Mouse (Mus musculus): ENCODE measurements at regions not wholly inside any gene's neighbourhood (a gene's known extent, or its start where the extent isn't known, plus 50 kb on each side); places are given as distances from the start of the nearest gene placed in this dataset.
"Not testable (repeated sequence)": the region's sequence is repeated elsewhere in the genome, so short reads cannot be mapped to it uniquely, and the experiment has no call there.

DNA sequence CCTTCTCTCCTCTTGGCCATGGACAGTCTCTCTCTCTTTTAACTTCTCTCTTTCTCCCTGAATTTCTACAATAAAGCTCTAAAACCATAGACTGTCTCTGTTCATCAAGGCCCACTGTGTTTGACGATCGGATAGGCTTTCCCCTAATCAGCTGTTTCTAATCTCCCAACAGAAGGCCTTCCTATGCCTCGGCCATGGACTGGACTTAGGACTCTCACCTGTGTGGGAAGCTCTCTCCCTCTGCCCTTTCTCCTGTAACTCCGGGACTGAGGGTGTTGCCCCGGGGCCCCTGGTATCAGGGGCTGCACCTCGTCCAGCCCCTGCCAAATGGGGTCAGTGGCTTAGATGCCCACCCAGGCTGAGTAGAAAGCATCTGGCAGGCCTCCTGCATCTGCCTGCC is 713.0 kb downstream of the Rapgef2 start:
- DNase-seq (ENCODE audit: low spot score) = no peak

DNA sequence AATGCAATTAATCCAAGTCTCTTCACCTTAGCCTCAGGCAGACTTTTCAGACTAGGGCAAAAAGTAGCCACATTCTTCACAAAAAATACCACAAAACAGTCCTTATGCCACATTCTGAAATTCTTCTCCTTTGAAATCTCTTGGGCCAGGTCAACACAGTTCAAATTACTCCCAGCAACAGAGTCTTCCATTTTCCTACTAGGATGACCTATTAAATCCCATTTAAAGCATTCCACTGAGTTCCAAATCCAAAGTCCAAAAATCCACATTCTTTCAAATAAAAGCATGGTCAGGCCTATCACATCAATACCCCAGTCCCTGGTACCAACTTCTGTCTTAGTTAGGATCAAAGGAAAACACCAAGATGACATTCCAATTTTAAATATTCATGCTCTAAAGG is 721.4 kb downstream of the Rapgef2 start:
- not testable (repeated sequence) for DNase-seq (ENCODE audit: low spot score)

All from ovary, postnatal 10 days (tissue).